Mouse (Mus musculus) lung, embryonic 15.5 days (tissue): ENCODE data around the gene 1700088E04Rik. TPM values are rescaled to one million over a fixed set of nuclear protein-coding genes. Genes with fewer than 3 reads are reported as not detected.

Source experiments
- ATAC-seq: fragments of 200-750 bp; cut with Nextera tagmentation; 2 replicates; pipeline ENCODE4 v1.8.0; 2017; ENCODE audit warnings: moderate number of reproducible peaks, borderline replicate concordance; ENCODE audit not compliant: low FRiP score, low TSS enrichment; ENCODE audit errors: extremely low read depth
- H3K27ac ChIP-seq: fragments of 300-500 bp; sonication (generic); 2 replicates; pipeline ENCODE4 v1.5.1; 2015; ENCODE audit warnings: moderate library complexity, mild to moderate bottlenecking, inconsistent platforms
- H3K27me3 ChIP-seq: fragments of 300-500 bp; sonication (generic); 2 replicates; pipeline ENCODE4 v1.6.1; 2015; ENCODE audit warnings: inconsistent platforms
- H3K36me3 ChIP-seq: fragments of 300-500 bp; sonication (generic); 2 replicates; pipeline ENCODE4 v1.6.1; 2015; ENCODE audit warnings: inconsistent platforms
- H3K4me1 ChIP-seq: fragments of 300-500 bp; sonication (generic); 2 replicates; pipeline ENCODE4 v1.6.1; 2015; ENCODE audit warnings: inconsistent platforms
- H3K4me2 ChIP-seq: fragments of 300-500 bp; sonication (generic); 2 replicates; pipeline ENCODE4 v1.6.1; 2015; ENCODE audit warnings: inconsistent platforms, mild to moderate bottlenecking, moderate library complexity
- H3K4me3 ChIP-seq: fragments of 300-500 bp; sonication (generic); 2 replicates; pipeline ENCODE4 v1.5.1; 2015; ENCODE audit warnings: mild to moderate bottlenecking, inconsistent platforms
- H3K9ac ChIP-seq: fragments of 300-500 bp; sonication (generic); 2 replicates; pipeline ENCODE4 v1.6.1; 2015; ENCODE audit warnings: inconsistent platforms
- H3K9me3 ChIP-seq: fragments of 300-500 bp; sonication (generic); 2 replicates; pipeline ENCODE4 v1.6.1; 2016; ENCODE audit warnings: inconsistent platforms
- WGBS: fragments of 180-500 bp; shearing (Covaris S2); methylation state at CpG from one replicate; pipeline ENCODE4 v1.1.7; 2015; 5-methylcytosine and 5-hydroxymethylcytosine counted together
- polyA plus RNA-seq: library from polyadenylated mRNA; unstranded; fragments of >200 nt; fragmentation: Nextera tagmentation; extraction: Ambion mirVana; gene quantifications from 2 replicates; pipeline ENCODE4 v1.2.1, GENCODE M21; 2015

Gene 1700088E04Rik
- polyA plus RNA-seq, 1 experiment from 2014 or later: 10.8 TPM

DNA sequence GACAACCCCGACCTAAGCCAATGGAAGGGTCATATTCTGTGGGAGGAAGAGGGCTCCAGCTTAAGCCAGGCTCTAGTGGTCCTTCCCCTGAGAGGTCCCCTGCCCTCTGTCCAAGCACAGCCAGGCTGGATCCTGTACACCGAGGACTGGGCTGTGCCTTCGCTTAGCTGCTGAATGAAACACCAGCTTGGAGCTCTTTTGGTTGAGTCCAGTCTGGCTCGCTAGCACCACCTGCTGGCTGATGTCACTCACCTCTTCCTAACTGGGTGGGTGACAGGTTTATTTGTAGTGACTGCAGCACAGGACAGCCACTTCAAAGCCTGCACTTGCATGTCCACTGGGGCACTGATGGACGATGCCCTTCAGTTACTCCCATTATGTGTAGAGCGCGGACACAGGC lies 7.5 kb upstream of the 1700088E04Rik start:
- Histone ChIP-seq H3K36me3 (peaks cover 60% of the 10 kb centered on the region), H3K27ac (no peak overlapping the region), H3K4me1 (0 out of 2 replicates have a peak, but pooled peaks cover under 1% of the 10 kb centered on the region), H3K4me3 (no peak overlapping the region), H3K27me3 (no peaks in the 10 kb centered on the region), H3K4me2 (no peak overlapping the region), H3K9me3 (no peaks in the 10 kb centered on the region), H3K9ac (no peak overlapping the region)
- no peak for ATAC-seq
- WGBS: 46% methylated on average over 7 of the region's 7 CpGs

DNA sequence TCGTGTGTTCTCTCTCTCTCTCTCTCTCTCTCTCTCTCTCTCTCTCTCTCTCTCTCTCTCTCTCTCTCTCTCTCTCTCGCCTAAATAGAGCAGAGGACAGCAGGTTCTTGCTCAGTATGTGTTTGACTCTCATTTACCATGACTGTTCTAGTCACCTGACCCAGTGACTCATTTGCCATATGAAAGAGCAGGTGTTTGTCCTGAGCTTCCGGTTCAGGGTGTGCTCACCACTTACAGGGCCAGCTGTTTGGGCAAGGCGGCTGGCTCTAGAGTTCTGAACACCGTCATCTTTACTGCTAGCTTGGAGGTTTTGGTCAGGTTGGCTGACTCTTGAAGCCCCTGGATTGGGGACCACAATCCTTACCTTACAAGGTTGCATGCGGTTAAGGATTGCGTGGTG lies 4.5 kb upstream of the 1700088E04Rik start:
- Histone ChIP-seq H3K27ac (no peak overlapping the region), H3K4me3 (no peak overlapping the region), H3K4me2 (no peak overlapping the region), H3K9ac (no peak overlapping the region), H3K9me3 (no peaks in the 10 kb centered on the region), H3K36me3 (peaks cover 44% of the 10 kb centered on the region), H3K4me1 (peaks cover 15% of the 10 kb centered on the region), H3K27me3 (no peaks in the 10 kb centered on the region)
- WGBS: 87% methylated on average over 7 of the region's 7 CpGs
- ATAC-seq: no peak

- ATAC-seq: no peak
- H3K9me3 ChIP-seq: no peaks in the 10 kb centered on the region
- peaks cover 17% of the 10 kb centered on the region for H3K4me1 ChIP-seq
- H3K36me3 ChIP-seq: peaks cover 34% of the 10 kb centered on the region
- H3K27ac ChIP-seq: no peak overlapping the region
- H3K4me3 ChIP-seq: no peak overlapping the region
- 48% methylated on average over 8 of the region's 8 CpGs for WGBS
- H3K4me2 ChIP-seq: no peak overlapping the region
- no peaks in the 10 kb centered on the region for H3K27me3 ChIP-seq
- H3K9ac ChIP-seq: no peak overlapping the region
These were observed 3.0 kb upstream of the 1700088E04Rik start for GRCm38 (mm10) chr15:79144021-79144420.

DNA sequence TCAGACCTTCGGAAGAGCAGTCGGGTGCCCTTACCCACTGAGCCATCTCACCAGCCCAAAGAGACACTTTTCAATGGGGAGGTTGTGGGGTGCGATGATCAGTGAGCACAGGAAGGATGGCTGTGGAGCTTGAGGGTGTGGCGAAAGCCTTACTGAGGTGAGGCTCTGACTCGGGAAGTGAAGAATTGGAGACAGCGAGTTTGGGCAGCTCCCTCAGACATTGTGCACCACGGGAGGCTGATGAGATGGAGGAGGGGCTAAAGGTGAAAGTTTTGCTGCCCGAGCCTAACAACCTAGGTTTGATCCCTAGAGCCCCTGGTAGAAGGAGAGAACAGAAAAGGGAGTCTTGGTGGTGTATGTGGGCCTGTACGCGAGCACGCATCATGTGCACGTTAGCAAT lies 2.3 kb upstream of the 1700088E04Rik start:
- Histone ChIP-seq H3K4me3 (no peak overlapping the region), H3K4me2 (no peak overlapping the region), H3K27ac (no peak overlapping the region), H3K9me3 (no peaks in the 10 kb centered on the region), H3K9ac (no peak overlapping the region), H3K36me3 (peaks cover 33% of the 10 kb centered on the region), H3K27me3 (no peaks in the 10 kb centered on the region), H3K4me1 (peaks cover 17% of the 10 kb centered on the region)
- no peak for ATAC-seq
- WGBS: 82% methylated on average over 12 of the region's 12 CpGs

DNA sequence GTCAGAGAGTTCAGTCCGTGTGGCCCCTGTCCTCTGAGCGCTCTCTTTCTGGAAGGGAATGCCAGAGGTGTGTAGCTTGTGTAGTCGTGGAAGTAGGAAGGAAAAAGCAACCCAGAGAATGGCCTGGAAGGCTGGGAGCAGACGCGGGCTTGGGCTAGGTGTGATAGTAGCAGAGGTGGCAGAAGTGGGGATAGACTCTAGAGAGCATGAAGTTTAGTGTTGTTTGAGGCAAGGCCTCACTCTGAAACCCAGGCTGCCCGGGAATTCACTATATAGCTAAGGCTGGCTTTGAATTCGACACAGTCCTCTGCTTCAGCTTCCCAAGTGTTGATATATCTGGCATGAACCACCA lies 489 bp upstream of the 1700088E04Rik start:
- Histone ChIP-seq H3K9ac (peak overlapping the region; percentile 81), H3K36me3 (peaks cover 18% of the 10 kb centered on the region), H3K27me3 (no peaks in the 10 kb centered on the region), H3K27ac (0 out of 2 replicates have a peak overlapping the region, but pooled peaks have one; percentile 5), H3K4me1 (peaks cover 17% of the 10 kb centered on the region), H3K4me2 (peak overlapping the region; percentile 94), H3K4me3 (peak overlapping the region; percentile 80), H3K9me3 (no peaks in the 10 kb centered on the region)
- ATAC-seq: peak; percentile 50; the same call in 1 of the 2 replicates
- WGBS: under 1% methylated on average over 7 of the region's 7 CpGs

- 57% methylated on average over 10 of the region's 10 CpGs for WGBS
These were observed 1.4 kb downstream of the 1700088E04Rik start for GRCm38 (mm10) chr15:79139640-79140039.

DNA sequence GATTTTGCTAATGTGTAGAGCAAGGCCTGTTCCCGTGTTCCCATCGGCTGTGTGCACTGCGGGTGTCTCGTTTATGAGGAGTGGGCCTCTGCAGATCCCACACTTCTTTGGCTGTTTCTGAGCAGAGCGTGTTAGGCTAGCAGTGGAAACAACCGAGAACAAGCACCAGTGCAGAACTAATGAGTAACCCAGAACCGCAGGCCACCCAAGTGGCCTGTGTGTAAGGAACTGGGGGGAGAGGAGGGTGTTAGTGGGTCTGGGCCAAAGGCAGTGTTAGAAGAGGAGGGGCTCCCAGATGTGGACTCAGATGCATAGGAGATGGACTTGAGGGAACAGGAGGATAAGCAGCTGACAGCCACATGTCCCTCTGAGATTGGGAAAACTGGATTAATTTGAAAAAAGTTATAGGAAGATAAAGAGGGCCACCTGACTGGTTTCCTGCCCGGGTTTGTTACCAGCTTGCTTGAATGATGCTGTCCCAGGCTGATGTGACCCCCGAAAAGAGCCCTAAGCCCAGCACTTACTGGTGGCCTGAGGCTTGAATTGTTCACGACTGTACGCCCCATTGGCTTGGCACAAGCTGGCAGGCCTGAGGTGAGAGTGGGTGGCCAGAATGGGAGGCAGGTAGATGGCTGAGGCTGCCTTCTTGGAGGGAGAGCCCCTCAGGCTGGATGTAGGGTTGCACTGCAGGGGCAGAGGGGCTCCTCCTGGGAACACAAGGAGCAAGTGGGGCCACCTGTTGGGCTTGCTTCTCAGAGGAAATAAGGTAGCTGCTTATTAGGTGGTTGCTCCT lies 5.1 kb downstream of the 1700088E04Rik start:
- WGBS: 62% methylated on average over 11 of the region's 11 CpGs
- no peak overlapping the region for H3K9ac ChIP-seq
- no peak overlapping the region for H3K4me3 ChIP-seq
- peaks cover 5% of the 10 kb centered on the region for H3K4me1 ChIP-seq
- no peak overlapping the region for H3K27ac ChIP-seq
- H3K27me3 ChIP-seq: no peaks in the 10 kb centered on the region
- ATAC-seq: 0 out of 2 replicates have a peak, but pooled peaks have one; percentile 47
- no peak overlapping the region for H3K4me2 ChIP-seq
- H3K9me3 ChIP-seq: no peaks in the 10 kb centered on the region
- peaks cover 29% of the 10 kb centered on the region for H3K36me3 ChIP-seq

More at GRCm38 (mm10) chr15:79139640-79140039, 1.4 kb downstream of the 1700088E04Rik start:
- H3K4me2 ChIP-seq: no peak overlapping the region
- H3K4me1 ChIP-seq: peaks cover 17% of the 10 kb centered on the region
- H3K9me3 ChIP-seq: no peaks in the 10 kb centered on the region
- no peaks in the 10 kb centered on the region for H3K27me3 ChIP-seq
- H3K4me3 ChIP-seq: no peak overlapping the region
- no peak overlapping the region for H3K27ac ChIP-seq
- peaks cover 4% of the 10 kb centered on the region for H3K36me3 ChIP-seq
- H3K9ac ChIP-seq: no peak overlapping the region
- ATAC-seq: no peak

- peaks cover under 1% of the 10 kb centered on the region for H3K4me1 ChIP-seq
- no peak overlapping the region for H3K4me3 ChIP-seq
- H3K4me2 ChIP-seq: no peak overlapping the region
- H3K27me3 ChIP-seq: no peaks in the 10 kb centered on the region
- no peak overlapping the region for H3K9ac ChIP-seq
- no peak overlapping the region for H3K27ac ChIP-seq
- H3K9me3 ChIP-seq: no peaks in the 10 kb centered on the region
- peaks cover 36% of the 10 kb centered on the region for H3K36me3 ChIP-seq
- 75% methylated on average over 9 of the region's 9 CpGs for WGBS
- ATAC-seq: no peak
These were observed 5.7 kb downstream of the 1700088E04Rik start for GRCm38 (mm10) chr15:79135332-79135731.

DNA sequence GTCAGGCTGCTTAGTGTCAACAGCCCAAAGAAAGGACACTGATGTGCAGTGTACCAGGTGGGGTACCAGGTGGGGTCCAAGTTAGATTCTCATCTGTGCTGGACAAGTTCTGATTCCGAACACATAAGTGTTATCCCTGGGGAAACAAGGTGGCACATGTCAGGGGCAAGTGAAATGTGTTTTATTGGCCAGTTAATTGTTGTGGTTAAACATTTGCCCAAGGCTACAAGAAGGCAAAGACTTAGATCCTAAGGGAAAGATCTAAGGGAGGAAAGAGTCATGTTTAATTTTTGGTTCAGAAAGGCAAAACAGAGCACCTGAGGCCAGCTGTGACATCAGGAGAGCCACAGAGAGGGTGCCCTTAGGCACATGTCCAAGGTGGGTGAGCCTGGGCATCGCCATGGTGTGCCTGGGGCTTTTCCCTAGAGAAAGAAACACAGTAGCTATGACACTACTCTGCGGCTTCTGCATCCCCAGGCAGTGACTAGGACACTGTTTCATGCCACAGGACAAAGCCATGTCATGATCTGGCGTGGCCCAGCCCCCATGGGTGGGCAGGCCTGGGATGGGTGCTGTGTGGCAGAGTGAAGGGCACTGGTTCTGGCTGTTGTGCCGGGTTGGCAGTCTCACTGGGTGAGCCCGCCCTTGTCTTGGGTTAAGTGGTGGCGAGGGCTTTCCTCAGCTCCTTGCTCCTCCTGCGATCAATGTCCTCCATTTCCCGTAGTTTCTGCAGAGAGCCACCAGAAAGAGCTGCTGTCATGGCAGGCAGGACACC lies 6.4 kb downstream of the 1700088E04Rik start:
- H3K9ac ChIP-seq: no peak overlapping the region
- H3K4me1 ChIP-seq: no peaks in the 10 kb centered on the region
- H3K4me2 ChIP-seq: no peak overlapping the region
- no peak overlapping the region for H3K4me3 ChIP-seq
- 82% methylated on average over 9 of the region's 9 CpGs for WGBS
- H3K27ac ChIP-seq: no peak overlapping the region
- no peaks in the 10 kb centered on the region for H3K27me3 ChIP-seq
- H3K36me3 ChIP-seq: peaks cover 42% of the 10 kb centered on the region
- H3K9me3 ChIP-seq: no peaks in the 10 kb centered on the region
- ATAC-seq: no peak

DNA sequence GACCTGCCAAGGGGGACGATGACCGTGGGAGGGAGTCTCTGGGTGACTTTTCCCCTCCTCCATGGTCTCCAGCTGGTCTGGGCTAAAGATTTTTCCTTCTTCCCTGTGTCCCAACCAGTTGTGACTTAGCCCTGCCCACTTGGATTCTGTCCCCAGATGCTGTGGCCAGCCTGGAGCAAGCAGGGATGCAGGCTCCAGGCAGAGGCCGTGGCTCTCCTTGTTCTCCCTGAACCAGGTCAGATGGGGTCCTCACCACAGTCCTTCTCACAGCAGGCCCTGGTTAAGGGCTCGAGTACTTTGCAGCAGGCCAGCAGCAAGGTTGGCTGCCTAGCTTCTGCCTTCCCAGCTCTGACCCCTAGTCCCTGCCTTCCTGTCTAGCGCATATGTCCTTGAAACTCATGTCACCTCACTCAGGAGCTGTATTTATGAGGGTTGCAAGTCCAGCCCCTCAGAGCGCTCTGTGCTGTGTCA lies 7.8 kb downstream of the 1700088E04Rik start:
- WGBS: 79% methylated on average over 6 of the region's 6 CpGs
- Histone ChIP-seq H3K27ac (no peak overlapping the region), H3K9ac (no peak overlapping the region), H3K27me3 (no peaks in the 10 kb centered on the region), H3K4me1 (no peaks in the 10 kb centered on the region), H3K4me2 (no peak overlapping the region), H3K36me3 (peaks cover 51% of the 10 kb centered on the region), H3K4me3 (no peak overlapping the region), H3K9me3 (no peaks in the 10 kb centered on the region)
- no peak for ATAC-seq

- 60% methylated on average over 7 of the region's 7 CpGs for WGBS
These were observed 9.6 kb downstream of the 1700088E04Rik start for GRCm38 (mm10) chr15:79131442-79131841.

GRCm38 (mm10) chr15:79130782-79131181 lies 10.3 kb downstream of the 1700088E04Rik start:
- H3K36me3 ChIP-seq: peaks cover 70% of the 10 kb centered on the region
- 69% methylated on average over 10 of the region's 10 CpGs for WGBS
- no peak overlapping the region for H3K9ac ChIP-seq
- peak overlapping the region; percentile 27; the same call in 1 of the 2 replicates for H3K27ac ChIP-seq
- H3K4me1 ChIP-seq: no peaks in the 10 kb centered on the region
- no peak overlapping the region for H3K4me3 ChIP-seq
- no peak for ATAC-seq
- H3K4me2 ChIP-seq: no peak overlapping the region
- no peaks in the 10 kb centered on the region for H3K27me3 ChIP-seq
- H3K9me3 ChIP-seq: no peaks in the 10 kb centered on the region

More at GRCm38 (mm10) chr15:79131442-79131841, 9.6 kb downstream of the 1700088E04Rik start:
- Histone ChIP-seq H3K4me1 (no peaks in the 10 kb centered on the region), H3K9me3 (no peaks in the 10 kb centered on the region), H3K4me3 (no peak overlapping the region), H3K9ac (no peak overlapping the region), H3K36me3 (peaks cover 66% of the 10 kb centered on the region), H3K27ac (peak overlapping the region; percentile 27; the same call in 1 of the 2 replicates), H3K27me3 (no peaks in the 10 kb centered on the region), H3K4me2 (no peak overlapping the region)
- ATAC-seq: 0 out of 2 replicates have a peak, but pooled peaks have one; percentile 10
